Mouse (Mus musculus): ENCODE measurements at regions not wholly inside any gene's neighbourhood (a gene's known extent, or its start where the extent isn't known, plus 50 kb on each side); places are given as distances from the start of the nearest gene placed in this dataset.

GRCm38 (mm10) chr15:93686385-93686784, 90.7 kb upstream of the Prickle1 start:
- TF ChIP-seq CTCF (IDR thresholded peaks at IDR 0.05; ENCODE audit: extremely low read depth, insufficient read depth, low read length): no peak
- Histone ChIP-seq H3K27ac (ENCODE audit: insufficient read depth, low read length) (no peak overlapping the region), H3K4me1 (ENCODE audit: control insufficient read depth, insufficient read depth, low read length) (peaks cover 3% of the 10 kb centered on the region; the same call in 1 of the 2 replicates), H3K4me3 (ENCODE audit: insufficient read depth, low read length) (no peak overlapping the region)

- Histone ChIP-seq H3K4me3 (ENCODE audit: insufficient read depth, low read length) (no peak overlapping the region), H3K4me1 (ENCODE audit: control insufficient read depth, insufficient read depth, low read length) (no peaks in the 10 kb centered on the region), H3K27ac (ENCODE audit: insufficient read depth, low read length) (no peak overlapping the region)
- TF ChIP-seq POLR2A (IDR thresholded peaks at IDR 0.05; ENCODE audit: extremely low read depth, insufficient read depth, low read length) (no peak), CTCF (IDR thresholded peaks at IDR 0.05; ENCODE audit: extremely low read depth, insufficient read depth, low read length) (no peak)
These were observed 85.9 kb upstream of the Prickle1 start for GRCm38 (mm10) chr15:93681602-93682001.

- H3K4me1 ChIP-seq (ENCODE audit: control insufficient read depth, insufficient read depth, low read length): no peaks in the 10 kb centered on the region
- TF ChIP-seq CTCF (IDR thresholded peaks at IDR 0.05; ENCODE audit: extremely low read depth, insufficient read depth, low read length): no peak
- TF ChIP-seq POLR2A (IDR thresholded peaks at IDR 0.05; ENCODE audit: extremely low read depth, insufficient read depth, low read length): no peak
- no peak overlapping the region for H3K4me3 ChIP-seq (ENCODE audit: insufficient read depth, low read length)
- H3K27ac ChIP-seq (ENCODE audit: insufficient read depth, low read length): no peak overlapping the region
These were observed 79.9 kb upstream of the Prickle1 start for GRCm38 (mm10) chr15:93675624-93676023.

- no peaks in the 10 kb centered on the region for H3K4me1 ChIP-seq (ENCODE audit: control insufficient read depth, insufficient read depth, low read length)
- TF ChIP-seq POLR2A (IDR thresholded peaks at IDR 0.05; ENCODE audit: extremely low read depth, insufficient read depth, low read length) (no peak), CTCF (IDR thresholded peaks at IDR 0.05; ENCODE audit: extremely low read depth, insufficient read depth, low read length) (no peak)
- H3K27ac ChIP-seq (ENCODE audit: insufficient read depth, low read length): no peak overlapping the region
- H3K4me3 ChIP-seq (ENCODE audit: insufficient read depth, low read length): no peak overlapping the region
These were observed 78.3 kb upstream of the Prickle1 start for GRCm38 (mm10) chr15:93673976-93674375.

- TF ChIP-seq POLR2A (IDR thresholded peaks at IDR 0.05; ENCODE audit: extremely low read depth, insufficient read depth, low read length): no peak
- TF ChIP-seq CTCF (IDR thresholded peaks at IDR 0.05; ENCODE audit: extremely low read depth, insufficient read depth, low read length): no peak
- Histone ChIP-seq H3K4me3 (ENCODE audit: insufficient read depth, low read length) (no peak overlapping the region), H3K27ac (ENCODE audit: insufficient read depth, low read length) (no peak overlapping the region), H3K4me1 (ENCODE audit: control insufficient read depth, insufficient read depth, low read length) (no peaks in the 10 kb centered on the region)
These were observed 68.2 kb upstream of the Prickle1 start for GRCm38 (mm10) chr15:93663876-93664275.

GRCm38 (mm10) chr15:93662601-93663000, 66.9 kb upstream of the Prickle1 start:
- no peak for TF ChIP-seq POLR2A (IDR thresholded peaks at IDR 0.05; ENCODE audit: extremely low read depth, insufficient read depth, low read length)
- no peak for TF ChIP-seq CTCF (IDR thresholded peaks at IDR 0.05; ENCODE audit: extremely low read depth, insufficient read depth, low read length)
- H3K27ac ChIP-seq (ENCODE audit: insufficient read depth, low read length): no peak overlapping the region
- H3K4me3 ChIP-seq (ENCODE audit: insufficient read depth, low read length): no peak overlapping the region
- H3K4me1 ChIP-seq (ENCODE audit: control insufficient read depth, insufficient read depth, low read length): no peaks in the 10 kb centered on the region

- no peak overlapping the region for H3K4me3 ChIP-seq (ENCODE audit: insufficient read depth, low read length)
- no peak overlapping the region for H3K27ac ChIP-seq (ENCODE audit: insufficient read depth, low read length)
- no peak for TF ChIP-seq POLR2A (IDR thresholded peaks at IDR 0.05; ENCODE audit: extremely low read depth, insufficient read depth, low read length)
- no peak for TF ChIP-seq CTCF (IDR thresholded peaks at IDR 0.05; ENCODE audit: extremely low read depth, insufficient read depth, low read length)
- peaks cover 1% of the 10 kb centered on the region; the same call in 1 of the 2 replicates for H3K4me1 ChIP-seq (ENCODE audit: control insufficient read depth, insufficient read depth, low read length)
These were observed 66.1 kb upstream of the Prickle1 start for GRCm38 (mm10) chr15:93661801-93662200.

GRCm38 (mm10) chr15:93660952-93661648, 65.4 kb upstream of the Prickle1 start:
- TF ChIP-seq CTCF (IDR thresholded peaks at IDR 0.05; ENCODE audit: extremely low read depth, insufficient read depth, low read length): no peak
- TF ChIP-seq POLR2A (IDR thresholded peaks at IDR 0.05; ENCODE audit: extremely low read depth, insufficient read depth, low read length): no peak
- Histone ChIP-seq H3K4me3 (ENCODE audit: insufficient read depth, low read length) (no peak overlapping the region), H3K4me1 (ENCODE audit: control insufficient read depth, insufficient read depth, low read length) (peaks cover 3% of the 10 kb centered on the region; the same call in 1 of the 2 replicates), H3K27ac (ENCODE audit: insufficient read depth, low read length) (no peak overlapping the region)

GRCm38 (mm10) chr15:93657171-93657570, 61.5 kb upstream of the Prickle1 start:
- Histone ChIP-seq H3K4me1 (ENCODE audit: control insufficient read depth, insufficient read depth, low read length) (peaks cover 3% of the 10 kb centered on the region; the same call in 1 of the 2 replicates), H3K27ac (ENCODE audit: insufficient read depth, low read length) (no peak overlapping the region), H3K4me3 (ENCODE audit: insufficient read depth, low read length) (no peak overlapping the region)
- TF ChIP-seq CTCF (IDR thresholded peaks at IDR 0.05; ENCODE audit: extremely low read depth, insufficient read depth, low read length) (no peak), POLR2A (IDR thresholded peaks at IDR 0.05; ENCODE audit: extremely low read depth, insufficient read depth, low read length) (no peak)

GRCm38 (mm10) chr15:93656713-93657112, 61.0 kb upstream of the Prickle1 start:
- Histone ChIP-seq H3K4me3 (ENCODE audit: insufficient read depth, low read length) (no peak overlapping the region), H3K27ac (ENCODE audit: insufficient read depth, low read length) (no peak overlapping the region), H3K4me1 (ENCODE audit: control insufficient read depth, insufficient read depth, low read length) (peaks cover 3% of the 10 kb centered on the region; the same call in 1 of the 2 replicates)
- no peak for TF ChIP-seq CTCF (IDR thresholded peaks at IDR 0.05; ENCODE audit: extremely low read depth, insufficient read depth, low read length)
- TF ChIP-seq POLR2A (IDR thresholded peaks at IDR 0.05; ENCODE audit: extremely low read depth, insufficient read depth, low read length): no peak
